Mouse (Mus musculus) hindbrain, embryonic 14.5 days (tissue): ENCODE results near the gene Gm20518. TPM values are rescaled to one million over a fixed set of nuclear protein-coding genes. Genes with fewer than 3 reads are reported as not detected.

Source experiments
- ATAC-seq: fragments of 200-750 bp; cut with Nextera tagmentation; 2 replicates; pipeline ENCODE4 v1.8.0; 2017; ENCODE audit warnings: moderate number of reproducible peaks, mild to moderate bottlenecking, moderate TSS enrichment, moderate library complexity; ENCODE audit not compliant: low FRiP score
- DNase-seq: peaks from one replicate; pipeline ENCODE4 v3.0.0-alpha.2; 2015; ENCODE audit warnings: low spot score
- H3K27ac ChIP-seq: fragments of 300-500 bp; sonication (generic); 2 replicates; pipeline ENCODE4 v1.5.1; 2014; ENCODE audit warnings: mild to moderate bottlenecking, moderate library complexity
- H3K27me3 ChIP-seq: fragments of 300-500 bp; sonication (generic); 2 replicates; pipeline ENCODE4 v1.6.1; 2014; ENCODE audit warnings: mild to moderate bottlenecking, low read length, mixed read lengths; ENCODE audit not compliant: control insufficient read depth, insufficient read depth
- H3K36me3 ChIP-seq: fragments of 300-500 bp; sonication (generic); replicated peaks from 2 replicates; pipeline ENCODE4 v1.6.1; 2014; ENCODE audit not compliant: control insufficient read depth, insufficient read depth
- H3K4me1 ChIP-seq: fragments of 300-500 bp; sonication (generic); replicated peaks from 2 replicates; pipeline ENCODE4 v1.6.1; 2014; ENCODE audit warnings: antibody characterized with exemption, low read length, mixed read lengths; ENCODE audit not compliant: control insufficient read depth, insufficient read depth
- H3K4me2 ChIP-seq: fragments of 300-500 bp; sonication (generic); replicated peaks from 2 replicates; pipeline ENCODE4 v1.6.1; 2014; ENCODE audit warnings: mild to moderate bottlenecking, moderate library complexity
- H3K4me3 ChIP-seq: fragments of 300-500 bp; sonication (generic); replicated peaks from 2 replicates; pipeline ENCODE4 v1.5.1; 2014; ENCODE audit warnings: mild to moderate bottlenecking, low read length
- H3K9ac ChIP-seq: fragments of 300-500 bp; sonication (generic); 2 replicates; pipeline ENCODE4 v1.6.1; 2014
- H3K9me3 ChIP-seq: fragments of 300-500 bp; sonication (generic); 2 replicates; pipeline ENCODE4 v1.6.1; 2016; ENCODE audit warnings: low read length; ENCODE audit not compliant: control insufficient read depth
- whole genome bisulfite sequencing: fragments of 180-500 bp; shearing (Covaris S2); extraction: QIAGEN DNeasy Blood & Tissue Kit; methylation state at CpG from one replicate; pipeline ENCODE4 v1.1.7; 2014; 5-methylcytosine and 5-hydroxymethylcytosine counted together
- polyA plus RNA-seq: library from polyadenylated mRNA; unstranded; fragments of >200 nt; fragmentation: Nextera tagmentation; extraction: Ambion mirVana; gene quantifications from 2 replicates; pipeline ENCODE4 v1.2.1, GENCODE M21; 2014

Gene Gm20518
- 0.29 and 0.48 TPM in 2 replicates for polyA plus RNA-seq

DNA sequence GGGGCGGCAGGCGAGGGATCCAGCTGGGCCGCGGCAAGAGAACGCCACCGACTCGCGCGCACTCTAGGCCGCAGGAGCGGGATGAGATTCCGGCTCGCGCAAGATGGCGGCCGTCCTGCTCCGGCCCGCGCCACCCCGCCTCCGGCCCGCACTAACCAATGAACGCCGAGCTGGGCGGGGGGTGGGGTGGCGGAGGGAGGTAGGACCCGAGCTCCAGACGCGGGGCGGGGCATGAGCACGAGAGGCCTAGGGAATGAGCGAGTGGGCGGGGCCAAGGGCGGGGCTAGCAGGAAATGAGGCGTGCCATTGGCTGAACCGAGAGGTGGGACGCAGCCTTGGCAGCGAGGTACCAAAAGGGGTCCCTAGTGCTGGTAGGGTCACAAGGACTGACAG is at the start of gene Gm20518:
TSS of gene Gm20518 (minus strand) at position 105 of the 393 bp plus-strand sequence.
- H3K9me3 ChIP-seq: no peaks in the 10 kb centered on the region
- ATAC-seq: peak; percentile 97
- H3K9ac ChIP-seq: peak within 1 kb of the TSS; percentile 98
- H3K36me3 ChIP-seq: no peaks in the 10 kb centered on the region
- peaks cover 22% of the 10 kb centered on the region for H3K4me1 ChIP-seq
- 1% methylated on average over 35 of the region's 38 CpGs for WGBS
- H3K4me3 ChIP-seq: peak within 1 kb of the TSS; percentile 88
- H3K27ac ChIP-seq: peak within 1 kb of the TSS; percentile 96
- H3K27me3 ChIP-seq: no peaks in the 10 kb centered on the region
- peak; percentile 99 for DNase-seq
- H3K4me2 ChIP-seq: peak within 1 kb of the TSS; percentile 92

DNA sequence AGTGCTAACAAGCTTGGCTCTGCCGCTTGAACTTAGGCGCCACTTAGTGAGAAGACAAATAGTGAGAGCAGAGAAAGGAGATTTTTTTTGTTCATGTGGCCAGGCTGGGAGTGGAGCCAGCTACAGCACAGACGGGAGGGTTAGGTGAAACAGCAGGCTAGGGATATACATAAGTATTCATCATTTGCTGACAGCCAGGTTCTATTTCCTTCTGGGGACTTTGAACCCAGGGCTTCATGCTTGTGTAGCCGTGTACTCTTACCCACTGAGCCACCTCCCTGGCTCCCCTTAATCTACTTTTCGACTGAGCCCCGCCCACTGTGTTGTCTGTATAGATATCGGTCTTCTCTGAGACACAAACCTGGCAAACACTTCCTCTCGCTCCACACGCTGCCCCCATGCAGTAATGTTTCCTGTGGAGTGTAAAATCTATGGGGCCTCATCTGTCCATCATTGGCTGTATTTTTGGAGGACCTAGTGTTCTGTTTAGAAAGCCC is 47.8 kb upstream of the Gm20518 start:
- H3K27ac ChIP-seq: no peak overlapping the region
- H3K4me1 ChIP-seq: no peaks in the 10 kb centered on the region
- no peaks in the 10 kb centered on the region for H3K27me3 ChIP-seq
- no peak overlapping the region for H3K9ac ChIP-seq
- H3K4me2 ChIP-seq: no peak overlapping the region
- no peak for ATAC-seq
- DNase-seq: no peak
- no peak overlapping the region for H3K4me3 ChIP-seq
- no peaks in the 10 kb centered on the region for H3K9me3 ChIP-seq
- no peaks in the 10 kb centered on the region for H3K36me3 ChIP-seq
- WGBS: 48% methylated on average over 9 of the region's 9 CpGs

DNA sequence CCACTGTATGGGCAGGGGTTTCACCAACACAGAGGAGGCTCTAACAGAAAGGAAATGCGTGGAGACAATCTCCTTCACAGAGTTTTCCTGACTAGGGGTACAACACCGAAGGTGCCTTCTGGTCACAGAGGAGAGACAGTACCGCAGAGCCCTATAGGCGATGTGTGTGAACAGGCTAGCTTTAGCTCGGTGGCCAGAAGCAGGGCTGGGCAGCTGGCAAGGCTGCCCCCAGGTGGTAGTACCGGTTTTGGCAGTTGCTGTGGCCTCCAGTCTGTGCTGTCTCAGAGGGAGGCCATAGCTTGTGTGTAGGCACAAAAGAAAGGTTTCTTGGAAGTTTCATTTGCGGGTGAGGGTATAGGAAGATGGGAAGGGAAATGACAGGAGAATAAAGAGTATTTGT is 47.4 kb upstream of the Gm20518 start:
- no peak overlapping the region for H3K4me2 ChIP-seq
- ATAC-seq (peak; percentile 59; the same call in 1 of the 2 replicates), DNase-seq (peak; percentile 65)
- no peaks in the 10 kb centered on the region for H3K4me1 ChIP-seq
- no peak overlapping the region for H3K27ac ChIP-seq
- 8% methylated on average over 7 of the region's 7 CpGs for WGBS
- H3K27me3 ChIP-seq: no peaks in the 10 kb centered on the region
- no peaks in the 10 kb centered on the region for H3K9me3 ChIP-seq
- no peak overlapping the region for H3K4me3 ChIP-seq
- H3K9ac ChIP-seq: no peak overlapping the region
- no peaks in the 10 kb centered on the region for H3K36me3 ChIP-seq

DNA sequence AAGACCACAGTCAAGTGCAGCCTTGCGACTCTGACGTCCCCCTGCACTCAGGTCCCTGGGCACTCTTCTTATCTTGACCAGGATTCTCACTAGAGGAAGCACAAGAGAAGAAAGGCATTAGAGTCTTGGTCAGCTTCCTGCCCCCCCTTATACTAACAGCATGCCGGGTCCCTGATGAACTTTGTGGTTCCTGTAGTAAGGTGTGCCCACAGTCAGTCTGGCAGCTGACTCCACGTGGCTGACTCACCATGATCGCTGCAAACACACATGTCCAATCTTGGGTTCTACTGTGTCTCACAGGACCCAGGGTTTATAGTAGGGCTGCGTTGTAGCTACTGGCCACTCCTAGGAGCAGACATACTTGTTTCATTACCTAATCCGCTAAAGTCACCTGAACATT is 46.7 kb upstream of the Gm20518 start:
- no peak for DNase-seq
- Histone ChIP-seq H3K4me3 (no peak overlapping the region), H3K36me3 (no peaks in the 10 kb centered on the region), H3K4me2 (no peak overlapping the region), H3K9me3 (no peaks in the 10 kb centered on the region), H3K9ac (no peak overlapping the region), H3K27ac (no peak overlapping the region), H3K27me3 (no peaks in the 10 kb centered on the region), H3K4me1 (no peaks in the 10 kb centered on the region)
- 84% methylated on average over 7 of the region's 7 CpGs for WGBS
- no peak for ATAC-seq

DNA sequence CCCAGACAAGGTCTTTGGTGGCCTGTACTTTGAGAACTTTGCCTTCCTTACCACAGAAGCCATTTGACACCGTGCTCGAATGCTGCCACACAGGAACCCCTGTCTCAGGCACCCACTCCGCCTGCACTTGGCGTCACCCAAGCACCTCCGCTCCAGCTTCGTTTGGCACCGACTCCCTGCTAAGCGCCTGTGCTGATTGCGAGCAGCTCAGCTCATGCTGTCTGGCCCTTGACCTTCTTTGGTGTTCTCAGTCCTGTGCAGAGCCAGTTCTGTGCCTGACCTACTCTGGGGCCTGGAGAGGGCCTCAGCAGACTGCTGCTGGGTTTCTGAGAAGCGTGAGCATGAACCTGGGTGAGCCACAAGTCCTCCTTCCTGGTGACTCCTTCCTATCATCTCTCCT is 45.3 kb upstream of the Gm20518 start:
- no peak overlapping the region for H3K4me2 ChIP-seq
- H3K9me3 ChIP-seq: no peaks in the 10 kb centered on the region
- 88% methylated on average over 10 of the region's 10 CpGs for WGBS
- no peak overlapping the region for H3K9ac ChIP-seq
- ATAC-seq (no peak), DNase-seq (no peak)
- H3K4me1 ChIP-seq: no peaks in the 10 kb centered on the region
- H3K4me3 ChIP-seq: no peak overlapping the region
- no peaks in the 10 kb centered on the region for H3K27me3 ChIP-seq
- H3K27ac ChIP-seq: no peak overlapping the region
- H3K36me3 ChIP-seq: no peaks in the 10 kb centered on the region

- ATAC-seq (no peak), DNase-seq (no peak)
- no peaks in the 10 kb centered on the region for H3K36me3 ChIP-seq
- no peak overlapping the region for H3K9ac ChIP-seq
- WGBS: 71% methylated on average over 3 of the region's 3 CpGs
- no peak overlapping the region for H3K4me2 ChIP-seq
- H3K4me1 ChIP-seq: no peaks in the 10 kb centered on the region
- H3K27me3 ChIP-seq: no peaks in the 10 kb centered on the region
- H3K9me3 ChIP-seq: no peaks in the 10 kb centered on the region
- no peak overlapping the region for H3K4me3 ChIP-seq
- H3K27ac ChIP-seq: no peak overlapping the region
Observed at GRCm38 (mm10) chr16:17934445-17934910, 43.0 kb upstream of the Gm20518 start.

DNA sequence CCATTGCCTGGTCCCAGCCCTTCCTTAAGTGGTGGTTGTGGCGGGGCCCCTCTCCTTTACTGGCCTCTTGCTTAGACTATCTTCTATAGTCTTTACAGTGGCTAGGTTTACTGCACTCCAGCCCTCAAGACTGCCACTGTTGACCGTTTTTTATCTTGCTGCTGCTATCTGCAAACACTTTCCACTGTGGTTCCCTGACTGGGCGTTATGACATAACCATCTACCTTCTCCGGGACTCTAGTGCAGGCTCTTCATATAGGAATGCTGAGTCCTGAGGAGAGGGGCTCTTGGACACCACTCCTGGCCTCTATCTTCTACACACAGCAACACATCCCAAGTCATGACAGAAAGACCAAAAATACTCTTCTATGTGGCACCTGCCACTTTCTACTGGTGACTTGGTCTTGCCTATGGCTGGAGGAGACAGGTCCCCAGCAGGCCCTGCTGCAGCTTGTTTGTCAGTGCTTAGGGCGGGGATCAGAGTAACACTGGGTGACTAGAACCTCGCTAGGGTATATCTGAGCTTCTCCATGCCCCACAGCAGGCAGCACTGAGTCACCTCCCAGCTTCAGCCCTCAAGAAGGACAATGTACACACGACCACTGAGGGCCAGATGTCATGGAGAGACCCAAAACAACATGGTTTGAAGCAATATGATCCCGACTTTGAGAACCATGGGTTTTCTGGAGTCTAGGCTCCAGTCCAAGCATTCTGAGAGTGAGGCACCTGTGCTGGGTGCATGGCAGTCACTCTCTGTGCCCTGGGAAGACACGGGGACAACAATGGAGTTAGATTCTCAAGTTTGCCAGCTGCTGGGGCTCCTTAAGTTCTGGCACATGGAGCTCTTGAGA is 42.3 kb upstream of the Gm20518 start:
- ATAC-seq (no peak), DNase-seq (no peak)
- Histone ChIP-seq H3K9ac (no peak overlapping the region), H3K4me1 (0 out of 2 replicates have a peak, but pooled peaks cover 1% of the 10 kb centered on the region), H3K36me3 (no peaks in the 10 kb centered on the region), H3K4me3 (no peak overlapping the region), H3K27me3 (no peaks in the 10 kb centered on the region), H3K9me3 (no peaks in the 10 kb centered on the region), H3K27ac (no peak overlapping the region), H3K4me2 (no peak overlapping the region)
- 74% methylated on average over 9 of the region's 9 CpGs for WGBS

- H3K27me3 ChIP-seq: no peaks in the 10 kb centered on the region
- H3K4me2 ChIP-seq: no peak overlapping the region
- DNase-seq: no peak
- ATAC-seq: no peak
- H3K4me3 ChIP-seq: no peak overlapping the region
- no peak overlapping the region for H3K9ac ChIP-seq
- H3K36me3 ChIP-seq: no peaks in the 10 kb centered on the region
- H3K4me1 ChIP-seq: peaks cover 6% of the 10 kb centered on the region
- no peak overlapping the region for H3K27ac ChIP-seq
- 70% methylated on average over 5 of the region's 5 CpGs for WGBS
- no peaks in the 10 kb centered on the region for H3K9me3 ChIP-seq
Observed at GRCm38 (mm10) chr16:17931906-17932460, 40.5 kb upstream of the Gm20518 start.

- ATAC-seq (no peak), DNase-seq (no peak)
- WGBS: 52% methylated on average over 2 of the region's 2 CpGs
- peak overlapping the region; percentile 82; the same call in 1 of the 2 replicates for H3K27ac ChIP-seq
- H3K9me3 ChIP-seq: no peaks in the 10 kb centered on the region
- H3K36me3 ChIP-seq: peaks cover 19% of the 10 kb centered on the region
- H3K4me3 ChIP-seq: no peak overlapping the region
- no peak overlapping the region for H3K4me2 ChIP-seq
- H3K9ac ChIP-seq: no peak overlapping the region
- H3K27me3 ChIP-seq: no peaks in the 10 kb centered on the region
- H3K4me1 ChIP-seq: peaks cover 13% of the 10 kb centered on the region
Observed at GRCm38 (mm10) chr16:17929631-17930030, 38.2 kb upstream of the Gm20518 start.
